Mouse (Mus musculus) heart, embryonic 14.5 days (tissue): ENCODE measurements around the gene Iqgap3. TPM values are rescaled to one million over a fixed set of nuclear protein-coding genes. Genes with fewer than 3 reads are reported as not detected.

Experiments used
- ATAC-seq: fragments of 200-750 bp; cut with Nextera tagmentation; 2 replicates; pipeline ENCODE4 v1.8.0; 2017; ENCODE audit warnings: low read depth, moderate TSS enrichment; ENCODE audit not compliant: insufficient number of reproducible peaks, insufficient read depth, low FRiP score
- H3K27ac ChIP-seq, 2 experiments: fragments of 200-500 bp in 1 of 2; fragments of 300-500 bp in 1 of 2; sonication (generic) in 1 of 2; replicated peaks in 1 of 2; 2 replicates each; pipeline ENCODE4 v1.5.1; 2012 to 2014; ENCODE audit warnings: low read depth in 2 of 2, low read length in 2 of 2, control low read depth in 1 of 2, mild to moderate bottlenecking in 1 of 2, mixed read lengths in 1 of 2; ENCODE audit not compliant: control insufficient read depth in 1 of 2, insufficient read depth in 1 of 2
- H3K27me3 ChIP-seq: fragments of 300-500 bp; sonication (generic); 2 replicates; pipeline ENCODE4 v1.6.1; 2014; ENCODE audit warnings: mild to moderate bottlenecking, low read length, control low read depth; ENCODE audit not compliant: control insufficient read depth, insufficient read depth
- H3K36me3 ChIP-seq: fragments of 300-500 bp; sonication (generic); 2 replicates; pipeline ENCODE4 v1.6.1; 2014; ENCODE audit warnings: mild to moderate bottlenecking, control low read depth, low read length, mixed read lengths; ENCODE audit not compliant: control insufficient read depth, insufficient read depth
- H3K4me1 ChIP-seq, 2 experiments: fragments of 200-500 bp in 1 of 2; fragments of 300-500 bp in 1 of 2; sonication (generic) in 1 of 2; 2 replicates each; pipeline ENCODE4 v1.6.1; 2012 to 2014; ENCODE audit warnings: low read length in 2 of 2, control low read depth in 1 of 2, mixed read lengths in 1 of 2; ENCODE audit not compliant: control insufficient read depth in 2 of 2, insufficient read depth in 2 of 2
- H3K4me2 ChIP-seq: fragments of 300-500 bp; sonication (generic); 2 replicates; pipeline ENCODE4 v1.6.1; 2014; ENCODE audit warnings: mild to moderate bottlenecking, low read length
- H3K4me3 ChIP-seq, 2 experiments: fragments of 200-500 bp in 1 of 2; fragments of 300-500 bp in 1 of 2; sonication (generic) in 1 of 2; 2 replicates each; pipeline ENCODE4 v1.5.1; 2012 to 2014; ENCODE audit warnings: low read length in 2 of 2, mild to moderate bottlenecking in 2 of 2, control low read depth in 1 of 2, low read depth in 1 of 2, moderate library complexity in 1 of 2; ENCODE audit not compliant: control insufficient read depth in 1 of 2, insufficient read depth in 1 of 2
- H3K9ac ChIP-seq: fragments of 300-500 bp; sonication (generic); 2 replicates; pipeline ENCODE4 v1.6.1; 2014; ENCODE audit warnings: mild to moderate bottlenecking, low read length
- H3K9me3 ChIP-seq: fragments of 300-500 bp; sonication (generic); 2 replicates; pipeline ENCODE4 v1.6.1; 2016; ENCODE audit warnings: low read length, control low read depth; ENCODE audit not compliant: control insufficient read depth
- WGBS: fragments of 180-500 bp; shearing (Covaris S2); extraction: QIAGEN DNeasy Blood & Tissue Kit; methylation state at CpG from one replicate; pipeline ENCODE4 v1.1.7; 2014; 5-methylcytosine and 5-hydroxymethylcytosine counted together
- polyA plus RNA-seq: library from polyadenylated mRNA; unstranded; fragments of >200 nt; fragmentation: Nextera tagmentation; extraction: Ambion mirVana; gene quantifications from 2 replicates; pipeline ENCODE4 v1.2.1, GENCODE M21; 2014

Gene Iqgap3
- polyA plus RNA-seq, 1 experiment from 2014 or later = 22.8 TPM

DNA sequence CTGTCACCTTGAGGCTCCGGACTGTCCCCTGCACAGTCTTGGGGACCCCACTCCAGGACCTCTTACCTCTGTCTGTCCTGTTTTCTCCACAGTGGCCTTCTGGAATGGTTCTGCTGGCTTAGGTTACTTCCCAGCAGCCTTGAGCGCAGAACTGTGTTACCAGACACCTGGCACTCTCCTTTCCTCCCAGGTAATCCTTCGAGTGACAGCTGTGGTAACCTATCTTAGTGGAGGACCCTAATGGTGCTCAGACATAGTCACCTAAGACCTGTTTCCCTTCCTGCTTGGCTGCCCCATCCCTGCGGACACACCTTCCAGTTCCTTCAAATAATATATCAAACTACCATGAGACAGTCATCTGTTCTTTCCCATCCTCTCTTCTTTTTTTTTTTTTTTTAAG lies 3.6 kb upstream of the Iqgap3 start, which contains the start of gene Ttc24:
Gene Ttc24, minus strand, starts transcription at position 101 of the 400 bp plus-strand sequence.
- H3K9me3 ChIP-seq = no peaks in the 10 kb centered on the region
- H3K4me2 ChIP-seq = no peak within 1 kb of the TSS
- H3K9ac ChIP-seq = no peak within 1 kb of the TSS
- H3K27ac ChIP-seq = no peak within 1 kb of the TSS
- peaks cover 6 to 14% of the 10 kb centered on the region in 2 experiments for H3K4me1 ChIP-seq
- no peaks in the 10 kb centered on the region for H3K36me3 ChIP-seq
- 74% methylated on average over 4 of the region's 4 CpGs for WGBS
- no peak within 1 kb of the TSS for H3K4me3 ChIP-seq
- no peak for ATAC-seq
- H3K27me3 ChIP-seq = no peaks in the 10 kb centered on the region

DNA sequence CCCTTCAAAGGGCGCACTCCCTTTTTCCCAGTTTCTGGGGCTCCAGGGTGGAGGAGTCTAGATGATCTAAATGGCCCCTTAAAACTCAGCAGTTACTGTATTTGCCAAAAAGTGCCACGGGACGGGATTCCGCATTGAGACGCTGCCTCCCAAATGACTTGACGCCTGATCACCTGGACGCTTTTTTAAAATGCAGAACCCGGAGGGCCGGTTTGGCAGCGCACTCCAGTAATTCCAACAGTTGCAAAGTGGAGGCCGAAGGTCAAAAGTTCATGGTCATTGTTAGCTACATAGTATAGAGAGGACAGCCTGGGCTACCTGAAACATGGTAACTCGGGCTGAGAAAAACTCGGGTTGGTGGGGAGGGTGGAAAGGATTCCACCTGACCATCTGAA lies 450 bp downstream of the Iqgap3 start:
- H3K9me3 ChIP-seq = no peaks in the 10 kb centered on the region
- peaks cover 32% of the 10 kb centered on the region for H3K36me3 ChIP-seq
- H3K27me3 ChIP-seq = no peaks in the 10 kb centered on the region
- ATAC-seq = no peak
- WGBS = 4% methylated on average over 13 of the region's 13 CpGs
- H3K4me1 ChIP-seq = peaks cover 6 to 15% of the 10 kb centered on the region in 2 experiments
- peak overlapping the region; percentile 70 for H3K4me2 ChIP-seq
- H3K9ac ChIP-seq = peak overlapping the region; percentile 70
- H3K27ac ChIP-seq = peak overlapping the region in 1 of 2 experiments; percentile 63; a peak in 3 of 4 replicates
- H3K4me3 ChIP-seq = peak overlapping the region; percentile 53 to 65

DNA sequence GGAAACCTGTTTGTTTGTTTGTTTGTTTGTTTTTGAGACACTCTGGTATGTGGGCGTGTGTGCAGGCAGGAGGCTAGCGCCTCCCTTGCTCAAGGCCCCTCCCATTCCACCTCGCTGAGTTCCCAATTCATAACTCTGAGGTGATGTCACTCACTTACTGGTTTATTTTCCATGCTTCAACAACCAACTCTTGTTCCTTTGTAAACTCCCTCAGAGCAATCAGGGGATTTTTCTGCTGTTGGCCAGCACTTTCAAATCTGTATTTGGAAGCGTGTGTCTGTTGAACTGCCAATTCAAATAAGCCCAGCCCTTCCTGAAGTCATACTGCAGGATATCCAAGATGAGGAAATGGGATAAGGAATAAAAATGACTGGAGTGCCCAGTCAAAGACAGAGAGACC lies 892 bp downstream of the Iqgap3 start:
- H3K36me3 ChIP-seq = peaks cover 37% of the 10 kb centered on the region
- ATAC-seq = no peak
- H3K27me3 ChIP-seq = no peaks in the 10 kb centered on the region
- peaks cover 6 to 15% of the 10 kb centered on the region in 2 experiments for H3K4me1 ChIP-seq
- H3K27ac ChIP-seq = peak overlapping the region; percentile 63 to 64
- H3K9me3 ChIP-seq = no peaks in the 10 kb centered on the region
- peak overlapping the region; percentile 70 for H3K9ac ChIP-seq
- 4% methylated on average over 4 of the region's 4 CpGs for WGBS
- peak overlapping the region; percentile 53 to 65 for H3K4me3 ChIP-seq
- H3K4me2 ChIP-seq = peak overlapping the region; percentile 70

DNA sequence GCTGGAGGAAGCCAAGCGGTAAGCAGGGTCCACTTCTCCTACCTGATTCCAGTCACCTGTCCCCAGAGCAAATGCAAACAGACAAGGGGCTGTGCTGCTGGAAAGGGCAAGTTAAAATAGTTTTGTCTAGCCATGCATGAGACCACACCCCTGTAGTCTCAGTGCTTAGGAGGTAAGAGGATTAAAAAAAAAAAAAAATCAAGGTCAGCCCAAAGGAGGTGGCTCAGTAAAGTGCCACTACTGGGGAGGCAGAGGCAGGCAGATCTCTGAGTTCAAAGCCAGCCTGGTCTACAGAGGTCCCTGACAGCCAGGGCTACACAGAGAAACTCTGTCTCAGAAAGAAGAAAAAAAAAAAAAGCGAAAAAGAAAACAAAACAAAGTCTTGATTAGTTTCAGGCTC lies 2.2 kb downstream of the Iqgap3 start:
- WGBS = 87% methylated on average over 2 of the region's 2 CpGs
- Histone ChIP-seq H3K9ac (no peak overlapping the region), H3K27me3 (no peaks in the 10 kb centered on the region), H3K4me1 (peaks cover 6 to 15% of the 10 kb centered on the region in 2 experiments), H3K4me3 (no peak overlapping the region), H3K36me3 (peaks cover 49% of the 10 kb centered on the region), H3K4me2 (no peak overlapping the region), H3K9me3 (no peaks in the 10 kb centered on the region), H3K27ac (no peak overlapping the region)
- no peak for ATAC-seq

DNA sequence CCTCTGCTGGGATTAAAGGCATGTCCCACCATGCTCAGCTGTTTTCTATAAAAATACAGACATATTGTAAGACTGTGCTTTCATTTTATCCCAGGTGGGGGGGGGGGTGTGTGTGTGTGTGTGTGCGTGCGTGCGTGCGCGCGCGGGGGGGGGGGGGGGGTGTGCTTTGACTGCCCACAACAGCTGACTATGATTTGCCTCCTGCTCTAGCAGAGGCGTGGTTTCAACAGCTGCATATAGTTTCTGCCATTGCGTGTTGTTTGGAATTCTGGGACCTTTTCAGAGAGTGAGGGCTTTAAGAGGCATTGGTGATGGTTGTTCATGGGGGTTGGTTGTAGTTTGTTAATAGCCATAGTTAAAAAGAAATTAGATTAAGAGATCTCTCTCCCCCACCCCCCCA lies 3.7 kb downstream of the Iqgap3 start:
- Histone ChIP-seq H3K27ac (no peak overlapping the region), H3K9ac (no peak overlapping the region), H3K4me1 (peaks cover 6 to 15% of the 10 kb centered on the region in 2 experiments), H3K27me3 (no peaks in the 10 kb centered on the region), H3K4me3 (no peak overlapping the region), H3K4me2 (no peak overlapping the region), H3K36me3 (peaks cover 64% of the 10 kb centered on the region), H3K9me3 (no peaks in the 10 kb centered on the region)
- WGBS = 100% methylated on average over 6 of the region's 9 CpGs
- ATAC-seq = no peak

DNA sequence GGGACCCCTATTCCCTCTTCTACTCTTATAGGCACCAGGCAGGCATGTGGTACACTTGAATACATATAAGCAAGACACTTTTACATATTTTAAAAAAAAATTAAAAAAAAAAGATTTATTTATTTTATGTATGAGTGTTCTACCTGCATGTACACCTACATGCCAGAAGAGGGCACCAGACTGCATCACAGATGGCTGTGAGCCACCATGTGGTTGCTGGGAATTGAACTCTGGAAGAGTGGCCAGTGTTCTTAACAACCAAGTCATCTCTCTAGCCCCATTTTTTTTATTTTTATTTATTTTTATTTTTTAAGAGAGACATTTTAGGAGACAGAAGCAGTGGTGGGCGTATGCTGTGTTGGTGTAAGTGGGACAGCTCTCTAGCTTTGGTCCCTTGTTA lies 5.9 kb downstream of the Iqgap3 start:
- no peak for ATAC-seq
- peaks cover 86% of the 10 kb centered on the region for H3K36me3 ChIP-seq

DNA sequence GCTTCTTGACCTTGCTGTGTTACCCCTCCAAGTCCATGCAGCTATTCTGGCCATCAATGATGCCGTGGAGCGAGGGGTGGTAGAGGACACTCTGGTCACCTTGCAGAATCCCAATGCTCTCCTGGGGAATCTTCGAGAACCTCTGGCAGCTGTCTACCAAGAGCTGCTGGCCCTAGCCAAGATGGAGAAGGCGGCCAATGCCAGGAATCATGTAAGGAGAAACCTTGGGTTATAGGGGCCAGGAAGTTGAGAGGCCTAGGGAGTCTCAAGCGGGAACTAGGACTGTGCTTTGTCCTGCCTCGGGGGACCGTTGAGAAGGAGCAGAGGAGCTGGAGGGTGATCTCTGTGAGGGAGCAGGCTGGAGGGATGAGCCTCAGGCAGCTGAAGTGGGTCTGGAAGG lies 8.3 kb downstream of the Iqgap3 start:
- no peaks in the 10 kb centered on the region for H3K27me3 ChIP-seq
- H3K4me3 ChIP-seq = no peak overlapping the region
- no peak for ATAC-seq
- no peaks in the 10 kb centered on the region for H3K4me1 ChIP-seq
- no peak overlapping the region for H3K9ac ChIP-seq
- no peaks in the 10 kb centered on the region for H3K9me3 ChIP-seq
- H3K36me3 ChIP-seq = peaks cover 96% of the 10 kb centered on the region
- H3K27ac ChIP-seq = no peak overlapping the region
- H3K4me2 ChIP-seq = no peak overlapping the region
- 94% methylated on average over 7 of the region's 7 CpGs for WGBS

More for the DNA sequence above, 5.9 kb downstream of the Iqgap3 start:
- no peak overlapping the region for H3K4me2 ChIP-seq
- no peaks in the 10 kb centered on the region for H3K9me3 ChIP-seq
- H3K9ac ChIP-seq = no peak overlapping the region
- H3K4me1 ChIP-seq = peaks cover 3 to 6% of the 10 kb centered on the region in 2 experiments; a peak in 3 of 4 replicates
- H3K27me3 ChIP-seq = no peaks in the 10 kb centered on the region
- no peak overlapping the region for H3K27ac ChIP-seq
- no peak overlapping the region for H3K4me3 ChIP-seq
- 91% methylated on average over 1 of the region's 1 CpGs for WGBS

DNA sequence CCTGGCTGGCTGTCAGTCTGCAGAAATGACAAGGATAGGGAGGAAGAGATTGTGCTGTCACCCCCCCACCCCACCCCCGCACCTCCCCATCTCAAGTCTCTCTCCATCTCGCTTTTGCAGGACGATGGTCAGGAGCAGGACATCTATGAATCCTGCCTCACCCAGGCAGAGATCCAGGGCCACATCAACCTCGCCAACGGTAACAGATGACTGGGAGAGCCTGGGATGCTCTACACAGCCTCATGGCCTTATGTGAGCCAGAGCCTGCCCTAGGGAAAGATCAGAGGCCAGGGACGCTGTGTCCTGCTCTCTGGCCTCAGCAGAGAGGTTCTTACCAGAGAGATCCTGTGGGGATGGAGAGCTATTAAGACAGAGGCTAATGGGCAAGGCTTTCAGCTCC lies 8.8 kb downstream of the Iqgap3 start:
- Histone ChIP-seq H3K36me3 (peaks cover 98% of the 10 kb centered on the region), H3K4me1 (no peaks in the 10 kb centered on the region), H3K4me2 (no peak overlapping the region), H3K9ac (no peak overlapping the region), H3K27me3 (no peaks in the 10 kb centered on the region), H3K9me3 (no peaks in the 10 kb centered on the region), H3K27ac (no peak overlapping the region), H3K4me3 (no peak overlapping the region)
- no peak for ATAC-seq
- 92% methylated on average over 6 of the region's 6 CpGs for WGBS
